Mouse (Mus musculus): ENCODE data around the gene Eya4.

Gene Eya4

GRCm38 (mm10) chr10:23230863-23231262 lies 119.7 kb downstream of the Eya4 start:
- DNase-seq, result no peak

DNA sequence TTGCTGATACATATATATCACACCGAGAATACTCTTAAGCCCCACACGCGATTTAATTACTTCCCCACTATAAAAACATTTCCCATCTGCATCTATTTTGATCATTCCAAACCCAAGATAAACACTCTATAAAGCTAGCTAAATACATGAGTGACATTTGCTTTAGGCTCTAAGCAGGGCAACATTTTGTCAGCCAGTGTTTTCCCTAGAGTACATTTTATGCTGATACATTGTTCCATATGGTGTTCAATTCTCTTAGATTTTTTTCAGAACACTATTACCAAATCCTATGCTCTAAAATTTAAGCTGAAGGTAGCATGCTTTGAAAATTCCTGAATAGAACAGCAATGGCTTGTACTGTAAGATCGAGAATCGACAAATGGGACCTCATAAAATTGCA lies 127.2 kb downstream of the Eya4 start:
- no peak for DNase-seq

DNA sequence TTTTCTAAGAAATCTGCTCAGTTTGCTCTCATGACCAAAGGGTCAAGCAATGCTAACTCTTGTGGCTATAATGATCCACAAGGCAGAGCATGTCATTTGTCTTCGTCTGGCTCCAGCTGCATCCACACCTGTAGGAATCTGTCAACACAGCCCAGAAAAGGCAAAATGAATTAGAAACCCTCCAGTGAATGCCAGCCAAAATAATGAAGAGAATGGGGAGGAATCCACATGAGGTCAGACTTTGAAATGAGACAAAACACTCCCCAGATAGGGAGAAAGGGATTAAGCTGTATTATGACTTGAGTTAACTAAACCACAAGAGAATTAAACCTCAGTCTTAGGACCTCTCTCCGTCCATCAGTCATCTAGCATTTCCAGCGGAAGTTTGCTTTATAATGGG lies 130.2 kb downstream of the Eya4 start:
- no peak for DNase-seq

DNA sequence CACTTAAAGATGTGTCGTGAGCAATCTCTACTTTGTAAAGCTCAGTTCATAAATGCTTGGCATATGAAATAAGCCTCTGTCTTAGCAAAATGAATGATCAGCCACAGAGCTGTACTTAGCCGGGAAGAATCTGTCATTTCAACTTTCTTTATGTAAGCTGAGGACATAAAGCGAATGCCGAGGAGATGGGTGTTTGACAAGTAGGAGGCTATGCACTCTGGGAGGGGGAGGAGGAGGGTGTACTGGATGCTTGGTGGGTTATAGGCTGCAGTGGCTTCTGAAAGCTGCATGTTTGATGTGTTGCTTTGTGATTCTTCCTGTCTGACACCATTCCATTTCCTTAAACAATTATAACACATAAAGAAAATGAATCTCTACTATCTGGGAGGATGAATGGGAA lies 133.8 kb downstream of the Eya4 start:
- no peak for DNase-seq

DNA sequence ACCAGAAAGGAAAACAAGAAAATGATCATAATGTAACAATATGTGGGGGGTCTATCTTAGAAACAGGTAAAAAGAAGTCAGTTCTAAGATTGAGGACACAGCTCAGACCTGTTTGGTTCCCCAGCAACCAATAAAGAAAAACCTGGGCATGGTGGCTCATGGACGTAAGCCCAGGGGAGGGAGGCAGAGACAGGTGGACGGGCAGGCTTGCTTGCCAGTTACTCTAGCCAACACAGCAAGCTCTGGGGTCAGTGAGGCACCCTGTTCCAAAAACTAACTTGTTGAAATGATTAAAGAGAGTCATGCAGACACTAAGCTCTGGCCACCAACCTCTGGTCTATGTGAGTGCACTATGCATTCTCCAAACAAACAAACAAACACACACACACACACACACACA lies 139.2 kb downstream of the Eya4 start:
- peak; percentile 36 to 58 for DNase-seq

- DNase-seq, result no peak
Measured at GRCm38 (mm10) chr10:23203885-23204284, 146.7 kb downstream of the Eya4 start.

- DNase-seq, result no peak
Measured at GRCm38 (mm10) chr10:23203144-23203838, 147.3 kb downstream of the Eya4 start.

GRCm38 (mm10) chr10:23202591-23202990 lies 148.0 kb downstream of the Eya4 start:
- no peak for DNase-seq

GRCm38 (mm10) chr10:23198251-23198650 lies 152.3 kb downstream of the Eya4 start:
- DNase-seq, result no peak

GRCm38 (mm10) chr10:23196336-23196735 lies 154.2 kb downstream of the Eya4 start:
- DNase-seq, result no peak

GRCm38 (mm10) chr10:23195337-23195736 lies 155.2 kb downstream of the Eya4 start:
- no peak for DNase-seq

- DNase-seq, result no peak
Measured at GRCm38 (mm10) chr10:23189836-23190235, 160.8 kb downstream of the Eya4 start.

DNA sequence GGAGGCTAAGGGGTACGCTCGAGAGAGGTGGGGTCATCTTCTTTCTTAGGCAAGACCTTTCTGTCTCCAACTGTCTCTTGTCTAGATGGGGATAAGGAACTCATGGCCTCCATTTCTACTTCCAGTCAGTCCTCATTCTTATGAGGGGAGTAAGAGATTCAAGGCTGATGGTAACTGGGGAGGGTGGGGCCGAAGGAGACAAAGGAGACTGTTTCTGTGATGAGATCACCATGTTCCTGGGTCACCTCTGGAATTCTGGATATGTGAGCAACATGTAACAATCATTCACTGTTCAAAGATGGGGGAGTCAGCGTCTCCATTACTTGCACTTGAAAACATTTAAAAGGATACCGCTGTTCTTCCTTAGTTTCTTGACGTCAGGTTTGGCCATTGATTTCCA lies 165.2 kb downstream of the Eya4 start:
- DNase-seq, result no peak

DNA sequence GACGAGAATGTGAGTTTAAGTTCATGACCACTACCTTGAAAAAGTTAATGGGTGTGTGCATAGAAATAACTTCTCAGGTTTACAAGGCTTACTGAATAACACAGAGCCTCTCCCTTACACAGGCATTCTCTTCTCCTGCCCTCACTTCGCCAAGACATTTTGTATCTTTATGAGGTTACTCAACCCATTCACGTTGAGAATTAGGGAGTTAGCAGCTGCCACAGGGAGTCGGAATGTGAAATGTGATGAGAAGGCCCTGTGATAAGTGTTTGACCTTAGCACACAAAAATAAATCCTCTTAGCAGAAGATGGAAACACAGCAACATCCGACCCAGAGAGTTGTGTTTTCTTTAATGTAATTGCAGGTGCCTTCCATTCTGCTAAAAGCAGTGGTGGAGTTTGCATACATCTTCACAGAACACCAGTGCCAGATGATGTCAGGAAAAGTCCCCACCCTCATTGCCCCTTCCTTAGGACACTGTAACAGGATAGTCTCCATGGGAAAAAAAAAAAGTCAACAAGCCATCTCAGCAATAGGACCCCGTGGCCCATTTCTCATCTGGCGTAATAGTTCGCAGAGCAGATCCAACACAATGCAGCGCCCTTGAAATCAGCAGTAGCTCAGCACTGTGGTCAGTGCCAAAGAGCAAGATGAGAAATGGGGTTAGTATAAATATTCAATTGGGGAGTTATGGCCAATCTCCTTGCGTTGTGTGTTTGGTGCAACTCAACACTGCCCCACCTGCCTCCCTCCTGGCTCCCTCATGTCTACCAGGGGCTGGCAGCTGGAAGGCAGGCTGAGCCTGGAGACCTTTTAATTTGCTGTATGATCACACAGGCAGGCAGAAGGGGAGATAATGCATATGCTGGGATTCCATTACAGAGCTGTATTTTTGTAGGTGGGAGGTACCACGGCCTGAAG lies 168.8 kb downstream of the Eya4 start:
- no peak for DNase-seq

DNA sequence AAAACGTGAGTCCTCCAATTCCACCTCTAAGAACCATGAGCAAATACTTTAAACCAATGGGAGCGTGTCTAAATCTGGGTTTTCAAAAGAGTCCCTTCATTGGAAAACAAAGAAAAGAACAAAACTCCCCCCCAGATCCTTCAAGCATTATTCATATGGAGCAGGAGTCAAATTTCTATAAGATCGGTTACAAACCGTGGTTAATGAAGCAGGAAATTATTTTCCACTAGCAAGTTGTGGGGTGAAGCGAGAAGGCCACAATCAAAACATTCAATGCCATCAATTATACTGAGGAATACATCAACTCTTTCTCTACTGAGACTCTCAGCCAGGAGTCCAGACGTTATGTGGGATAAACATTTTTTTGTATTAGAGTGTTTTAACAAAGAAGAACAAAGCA lies 171.3 kb downstream of the Eya4 start:
- DNase-seq, result no peak

DNA sequence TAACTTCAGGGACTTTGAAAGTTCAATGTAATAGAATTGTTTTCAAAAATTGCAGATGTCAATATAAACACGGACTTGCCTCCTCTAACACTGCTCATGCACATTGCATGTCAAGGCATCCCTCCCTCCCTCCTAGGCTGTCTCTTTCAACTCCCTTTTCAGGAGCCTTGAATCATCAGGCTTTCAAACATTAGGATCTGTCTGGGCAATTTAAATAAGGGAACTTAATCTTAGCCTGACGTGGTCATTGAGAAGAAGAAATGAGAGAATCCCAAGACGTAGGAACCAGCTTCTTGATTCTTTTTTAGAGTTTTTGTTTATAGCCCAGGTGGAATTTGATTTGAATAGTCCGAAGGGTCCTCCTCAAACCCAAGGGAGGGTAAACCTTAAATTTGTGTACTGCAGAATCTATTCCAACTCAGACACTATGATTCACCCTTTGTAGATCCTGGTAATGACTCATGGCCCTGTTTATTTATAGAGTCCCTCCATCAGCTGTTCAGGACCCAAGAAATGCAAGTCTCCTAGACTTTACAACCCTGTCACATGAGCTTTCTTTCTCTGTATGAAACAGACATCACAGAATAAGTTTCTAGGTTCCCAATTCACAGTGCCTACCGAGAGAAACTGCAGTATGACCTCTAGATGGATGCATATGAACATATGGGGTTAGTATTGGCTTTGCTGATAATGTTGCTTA lies 173.1 kb downstream of the Eya4 start:
- no peak for DNase-seq

DNA sequence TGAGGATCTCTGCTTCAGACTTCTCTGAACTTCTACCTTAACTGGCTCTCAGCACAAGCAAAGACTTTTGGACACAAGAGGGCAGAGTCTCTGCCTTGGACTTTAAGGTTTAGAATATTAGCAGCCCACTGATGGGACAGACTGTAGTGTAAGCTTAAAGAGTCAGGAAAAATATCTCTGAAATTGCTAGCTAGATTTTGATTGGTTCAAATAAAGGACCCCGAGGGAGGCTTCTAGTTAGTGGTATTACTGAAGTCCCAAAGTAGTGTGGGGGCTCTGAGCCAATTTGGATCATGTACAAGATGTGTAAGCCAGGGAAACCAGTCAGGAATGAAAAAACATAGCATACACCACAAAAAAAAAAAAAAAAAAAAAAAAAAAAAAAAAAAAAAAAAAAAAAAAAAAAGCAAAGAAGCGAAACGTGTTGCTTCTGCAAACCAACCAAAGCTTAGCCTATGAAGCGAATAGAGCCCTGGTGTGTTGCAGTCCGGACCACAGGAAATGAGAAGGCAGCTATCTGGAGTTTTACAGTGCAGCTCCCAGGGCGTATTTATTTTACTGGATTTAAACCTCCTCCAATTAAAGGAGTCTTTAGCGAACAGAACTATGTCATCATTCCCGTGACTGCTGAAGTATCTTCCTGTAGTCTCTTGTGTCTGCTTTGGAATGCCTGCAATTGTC lies 173.8 kb downstream of the Eya4 start:
- DNase-seq, result no peak

- DNase-seq, result peak in 1 of 2 experiments; percentile 7
Measured at GRCm38 (mm10) chr10:23171541-23171940, 179.0 kb downstream of the Eya4 start.

DNA sequence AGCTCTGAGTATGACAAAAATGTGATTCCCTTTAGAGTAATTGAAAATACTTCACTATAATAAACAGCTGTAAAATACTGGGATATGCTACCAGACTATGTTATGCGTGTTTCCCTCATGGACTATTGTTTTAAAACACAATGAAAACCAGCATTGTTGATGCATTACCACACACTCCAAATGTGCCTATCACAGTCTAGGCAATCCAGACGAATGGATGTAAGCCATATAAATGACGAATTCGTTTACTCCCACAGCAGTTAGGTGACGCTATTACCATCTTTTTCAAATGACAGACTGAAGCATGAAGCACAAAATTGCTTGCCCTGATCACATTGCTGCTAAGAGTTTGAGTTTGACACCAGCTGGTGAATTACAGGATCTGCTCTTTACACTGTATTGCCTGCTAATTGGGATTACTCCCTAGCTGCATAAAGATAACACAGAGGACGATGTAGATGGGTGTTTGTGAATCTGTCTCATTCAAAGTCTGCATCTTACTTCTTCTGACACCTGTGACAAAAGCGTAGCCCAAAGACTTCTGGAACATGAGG lies 185.4 kb downstream of the Eya4 start:
- DNase-seq, result no peak

- no peak for DNase-seq
Measured at GRCm38 (mm10) chr10:23159844-23160243, 190.7 kb downstream of the Eya4 start.

GRCm38 (mm10) chr10:23159138-23159537 lies 191.4 kb downstream of the Eya4 start:
- DNase-seq, result no peak

DNA sequence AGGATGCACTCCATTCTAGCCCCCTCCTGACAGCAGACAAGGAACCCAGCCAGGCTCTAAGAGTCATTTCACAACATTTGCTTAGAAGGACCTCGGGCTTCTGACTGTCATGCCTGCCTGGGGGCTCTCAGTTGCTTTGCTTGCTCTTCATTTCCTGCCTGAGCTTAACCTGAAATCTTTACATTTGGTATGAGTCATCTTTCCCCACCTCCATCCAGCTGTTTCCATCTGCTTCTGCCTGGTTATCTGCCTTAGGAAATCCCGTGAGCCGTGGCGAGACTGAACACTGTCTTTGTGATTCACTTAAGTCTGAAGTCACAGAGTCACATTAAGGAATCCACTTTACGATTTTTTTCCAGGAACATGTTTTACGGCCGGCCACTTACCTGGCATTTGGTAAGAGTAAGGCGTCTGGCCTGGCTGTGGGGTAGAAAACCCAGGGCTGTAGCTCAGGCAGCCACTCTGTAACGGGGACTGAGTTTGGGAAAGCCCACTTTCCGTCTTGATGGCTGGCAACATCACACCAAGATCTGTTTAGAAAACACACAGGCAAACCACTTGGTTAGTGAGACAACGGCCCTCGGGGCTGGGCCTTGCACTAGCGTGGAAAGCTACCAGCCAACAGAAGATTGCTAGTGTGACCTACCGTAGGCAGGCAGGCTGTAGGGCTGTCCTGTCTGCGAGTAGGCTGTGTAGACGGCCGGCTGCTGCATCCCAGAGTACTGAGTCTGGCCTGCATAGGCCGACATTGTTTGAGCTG lies 193.5 kb downstream of the Eya4 start:
- DNase-seq, result no peak

Data from cerebellum, postnatal 25 days (tissue).